ENCODE assay signal across 9 mouse cellular contexts in the genomic region with DNA sequence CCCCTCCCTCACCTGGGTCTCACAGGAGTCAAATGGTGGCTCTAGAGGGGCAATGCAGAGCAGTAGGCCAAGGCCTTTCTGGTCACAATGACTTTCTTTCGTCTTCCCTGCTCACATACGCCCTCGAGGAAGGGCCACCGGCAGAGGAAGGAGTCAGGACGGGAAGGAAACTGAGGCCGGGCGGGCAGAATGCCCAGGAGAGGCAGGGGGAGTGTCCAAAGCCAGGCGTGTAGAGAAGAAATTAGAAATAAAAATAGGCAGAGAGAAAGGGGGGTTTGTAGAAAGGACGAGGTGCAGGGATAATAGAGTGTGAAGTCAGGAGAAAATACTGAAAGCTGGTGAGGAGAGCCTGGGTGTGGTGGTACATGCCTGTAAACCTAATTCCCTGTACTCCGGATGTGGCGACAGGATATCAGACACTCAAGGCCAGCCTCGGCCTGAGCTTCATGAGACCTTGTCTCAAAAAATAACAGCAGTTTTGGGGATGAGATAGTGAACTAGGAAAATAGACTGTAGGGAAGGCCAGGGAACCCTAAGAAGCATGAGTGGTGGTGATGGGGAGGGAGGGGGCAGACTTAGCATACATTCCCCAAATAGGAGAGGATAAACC. TPM values are rescaled to one million over a fixed set of nuclear protein-coding genes. Genes with fewer than 3 reads are reported as not detected.
DNase-seq lines count a peak whose midpoint lies in the region; ATAC-seq lines count a peak whose summit lies in the region.
"Had no signal": no experiment of that assay in that cellular context is flagged by ENCODE, and none has a peak within 500 bp of the region (broad histone marks: within the 10 kb centered on the region; RNA-seq: fewer than 3 reads in every experiment).

No protein-coding gene starts in this region.

- H3K4me2 ChIP-seq in forebrain, embryonic 13.5 days, result peak overlapping the region; percentile 100
- peak overlapping the region; percentile 95 for H3K4me2 ChIP-seq in intestine, embryonic 15.5 days (replicated peaks)

- H3K36me3 ChIP-seq in forebrain, embryonic 13.5 days (ENCODE audit: poor library complexity, severe bottlenecking), result no peaks in the 10 kb centered on the region
- no peaks in the 10 kb centered on the region for H3K36me3 ChIP-seq in intestine, embryonic 15.5 days

- H3K4me3 ChIP-seq in forebrain, embryonic 13.5 days, result peak overlapping the region; percentile 64; the same call in 1 of the 2 replicates
- H3K4me3 ChIP-seq in intestine, embryonic 15.5 days (replicated peaks), result peak overlapping the region; percentile 62

- H3K27me3 ChIP-seq in forebrain, embryonic 13.5 days, result peaks cover 24% of the 10 kb centered on the region; the same call in 1 of the 2 replicates
- peaks cover 8% of the 10 kb centered on the region for H3K27me3 ChIP-seq in intestine, embryonic 15.5 days (replicated peaks)

- H3K9ac ChIP-seq in forebrain, embryonic 13.5 days, result peak overlapping the region; percentile 68
- H3K9ac ChIP-seq in intestine, embryonic 15.5 days, result no peak overlapping the region

- DNase-seq in kidney, adult 18-20 months, result peak; percentile 31
- no peak for DNase-seq in kidney, adult 8-10 months
- peak; percentile 64 for DNase-seq in lung, postnatal 36 days
- DNase-seq in layer of hippocampus, postnatal 36 days, result no peak
- DNase-seq in adrenal gland, adult 18-20 months (ENCODE audit: low spot score in 2 of 2), result no peak

- ATAC-seq in forebrain, embryonic 13.5 days, result no peak
- ATAC-seq in intestine, embryonic 15.5 days, result no peak
- ATAC-seq in CD4-positive, CD25-positive, alpha-beta regulatory T cell, adult 4 months, result no peak

- H3K27ac ChIP-seq in forebrain, embryonic 13.5 days, result 0 out of 2 replicates have a peak overlapping the region, but pooled peaks have one; percentile 11
- no peak overlapping the region; the same call in 1 of the 2 replicates for H3K27ac ChIP-seq in intestine, embryonic 15.5 days

- H3K9me3 ChIP-seq in forebrain, embryonic 13.5 days (replicated peaks), result no peaks in the 10 kb centered on the region
- H3K9me3 ChIP-seq in intestine, embryonic 15.5 days, result no peaks in the 10 kb centered on the region

- 56% methylated on average over 12 of the region's 12 CpGs for WGBS in forebrain, embryonic 13.5 days
- 62% methylated on average over 12 of the region's 12 CpGs for WGBS in intestine, embryonic 15.5 days

- peaks cover 21% of the 10 kb centered on the region for H3K4me1 ChIP-seq in forebrain, embryonic 13.5 days
- H3K4me1 ChIP-seq in intestine, embryonic 15.5 days (replicated peaks), result peaks cover 31% of the 10 kb centered on the region

RNA-seq across cellular contexts. Expression of a gene that starts 2.0 kb away (rescaled TPM):
- polyA plus RNA-seq in forebrain, embryonic 13.5 days (2015; fragmentation: Nextera tagmentation; extraction: Ambion mirVana), result 36.4 and 40.9 TPM in 2 replicates
- 17.6 and 18.9 TPM in 2 replicates for polyA plus RNA-seq in intestine, embryonic 15.5 days (2015; fragmentation: Nextera tagmentation; extraction: Ambion mirVana)
- under 1 TPM in 1 of 2 experiments, not detected in 1; 0.32 TPM for polyA plus RNA-seq in CD4-positive, CD25-positive, alpha-beta regulatory T cell, adult 4 months (2017; shearing (Covaris generic))
- total RNA-seq in layer of hippocampus, postnatal 36 days (2021), result 10 to 100 TPM; 88.5 to 95.6 TPM
- 10 to 100 TPM; 24.1 to 60.8 TPM for total RNA-seq in adrenal gland, adult 18-20 months (2021)

RNA-seq across cellular contexts. Expression of a gene that starts 34.6 kb away (rescaled TPM):
- 132 and 137 TPM in 2 replicates for polyA plus RNA-seq in forebrain, embryonic 13.5 days (2015; fragmentation: Nextera tagmentation; extraction: Ambion mirVana)
- polyA plus RNA-seq in intestine, embryonic 15.5 days (2015; fragmentation: Nextera tagmentation; extraction: Ambion mirVana), result 184 and 193 TPM in 2 replicates
- 10 to 100 TPM; 68.0 to 77.9 TPM for polyA plus RNA-seq in CD4-positive, CD25-positive, alpha-beta regulatory T cell, adult 4 months (2017; shearing (Covaris generic))
- total RNA-seq in layer of hippocampus, postnatal 36 days (2021), result 100 to 1,000 TPM; 104 to 112 TPM
- total RNA-seq in adrenal gland, adult 18-20 months (2021), result 100 to 1,000 TPM; 139 to 168 TPM

RNA-seq across cellular contexts. Expression of a gene that starts 34.7 kb away (rescaled TPM):
- polyA plus RNA-seq in forebrain, embryonic 13.5 days (2015; fragmentation: Nextera tagmentation; extraction: Ambion mirVana), result 154 and 164 TPM in 2 replicates
- polyA plus RNA-seq in intestine, embryonic 15.5 days (2015; fragmentation: Nextera tagmentation; extraction: Ambion mirVana), result 79.8 and 82.8 TPM in 2 replicates
- 10 to 100 TPM; 55.1 to 73.7 TPM for polyA plus RNA-seq in CD4-positive, CD25-positive, alpha-beta regulatory T cell, adult 4 months (2017; shearing (Covaris generic))
- 10 to 100 TPM; 68.1 to 69.1 TPM for total RNA-seq in layer of hippocampus, postnatal 36 days (2021)
- total RNA-seq in adrenal gland, adult 18-20 months (2021), result 10 to 100 TPM; 54.0 to 57.6 TPM

RNA-seq across cellular contexts. Expression of a gene that starts 60.0 kb away (rescaled TPM):
- polyA plus RNA-seq in forebrain, embryonic 13.5 days (2015; fragmentation: Nextera tagmentation; extraction: Ambion mirVana), result not detected in 2 replicates
- polyA plus RNA-seq in intestine, embryonic 15.5 days (2015; fragmentation: Nextera tagmentation; extraction: Ambion mirVana), result not detected in 2 replicates
- polyA plus RNA-seq in CD4-positive, CD25-positive, alpha-beta regulatory T cell, adult 4 months (2017; shearing (Covaris generic)), result not detected
- not detected for total RNA-seq in layer of hippocampus, postnatal 36 days (2021)
- not detected for total RNA-seq in adrenal gland, adult 18-20 months (2021)
- total RNA-seq: hematopoietic stem cell, adult 5-6 weeks had no signal

Comparison
In these comparisons a context has a peak if more than half of its experiments do, and no peak if none do; other contexts are left out.
1. DNase-seq: peak in kidney, adult 18-20 months (single experiment) and lung, postnatal 36 days (single experiment); none in kidney, adult 8-10 months (0 of 2), layer of hippocampus, postnatal 36 days (0 of 2) and adrenal gland, adult 18-20 months (0 of 2).
2. RNA of a gene that starts 2.0 kb away (polyA plus RNA-seq): 36.4 to 40.9 TPM in forebrain, embryonic 13.5 days and 17.6 to 18.9 TPM in intestine, embryonic 15.5 days; 0.32 TPM in CD4-positive, CD25-positive, alpha-beta regulatory T cell, adult 4 months; every median in the first group is over 10 times any median in the second.